Mouse (Mus musculus) forelimb bud, embryonic 11.5 days (tissue): ENCODE results near the gene Chst11.

ENCODE experiments used
- DNase-seq: peaks from one replicate; pipeline ENCODE4 v3.0.0-alpha.2; 2012; ENCODE audit warnings: low read depth, low spot score

The Chst11 gene

DNA sequence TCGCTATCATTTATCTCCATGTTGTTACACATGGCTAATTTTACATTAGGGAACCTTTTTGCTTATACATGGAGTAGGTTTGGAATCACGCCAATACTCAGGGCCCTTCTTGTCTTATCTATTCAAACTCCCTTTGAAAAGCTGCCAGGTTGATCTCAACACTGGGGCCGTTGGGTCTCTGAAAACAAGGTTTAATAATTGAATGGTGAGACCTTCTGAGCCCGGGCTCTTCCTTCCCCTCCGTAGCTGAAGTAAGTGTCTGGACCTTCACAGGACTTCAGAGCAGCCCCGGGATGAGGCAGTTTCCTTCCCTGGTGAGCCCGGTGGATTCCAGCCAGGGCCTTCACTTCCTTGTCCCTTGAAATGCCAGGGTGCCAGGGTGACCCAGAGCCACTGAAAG, 5.6 kb downstream of the Chst11 start:
- no peak for DNase-seq

DNA sequence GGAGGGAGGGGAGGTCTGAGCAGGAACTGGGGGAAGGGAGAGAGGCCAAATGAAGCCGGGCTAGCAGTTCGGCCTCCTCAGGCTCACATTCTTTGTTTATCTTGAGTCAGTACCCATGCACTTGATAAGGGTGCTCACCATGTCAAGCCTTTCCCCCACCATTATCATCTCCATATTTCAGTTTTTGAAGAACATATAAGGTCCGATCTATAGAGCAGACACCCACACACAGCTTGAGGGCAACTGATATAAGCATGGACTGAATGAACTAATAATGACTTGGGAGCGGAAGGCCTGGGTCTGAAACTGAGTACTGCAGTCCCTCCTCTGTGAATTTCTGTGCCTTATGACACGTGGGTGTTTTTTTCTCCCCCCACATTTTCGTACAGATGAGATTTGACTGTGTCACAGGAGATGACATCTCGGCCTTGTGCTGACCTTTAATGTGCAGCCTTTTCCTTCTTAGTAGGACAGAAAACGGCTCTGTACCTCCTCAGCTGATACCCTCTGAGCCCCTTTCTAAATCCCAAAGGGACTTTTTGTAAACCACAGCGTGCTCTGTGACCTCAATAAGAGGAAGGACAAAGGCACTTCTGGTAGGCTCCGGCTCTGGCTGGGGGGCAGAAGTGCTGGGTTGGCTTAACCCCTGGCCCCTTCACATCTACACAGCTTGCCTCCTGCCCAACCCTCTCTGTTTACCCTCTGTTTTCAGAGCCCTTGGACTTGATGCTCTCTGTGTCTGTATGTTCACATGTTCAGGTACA, 6.6 kb downstream of the Chst11 start:
- no peak for DNase-seq

- no peak for DNase-seq
These were observed 9.0 kb downstream of the Chst11 start for GRCm38 (mm10) chr10:82994284-82994683.

- DNase-seq, result no peak
These were observed 12.2 kb downstream of the Chst11 start for GRCm38 (mm10) chr10:82997460-82997859.

DNA sequence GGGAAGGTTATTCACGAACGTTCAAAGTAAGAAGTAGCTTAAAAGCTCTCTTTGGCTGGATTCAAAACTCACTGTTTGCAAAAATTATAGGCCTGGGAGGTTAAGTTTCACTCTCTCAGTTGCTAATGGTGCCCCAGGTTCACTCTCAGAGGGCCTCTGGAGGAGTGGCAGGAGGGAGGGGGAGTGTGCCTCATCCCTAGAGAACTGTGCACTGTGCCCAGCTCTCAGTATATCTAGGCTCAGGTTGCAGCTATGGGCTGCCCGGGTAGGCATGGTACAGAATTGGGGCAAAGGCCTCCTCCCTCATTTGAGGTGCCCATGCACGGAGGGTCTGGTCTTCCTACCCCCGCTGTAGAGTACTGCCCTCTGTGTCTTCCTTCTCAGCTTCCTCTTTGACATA, 14.9 kb downstream of the Chst11 start:
- no peak for DNase-seq

- DNase-seq, result no peak
These were observed 15.4 kb downstream of the Chst11 start for GRCm38 (mm10) chr10:83000721-83001120.

GRCm38 (mm10) chr10:83003899-83004298, 18.6 kb downstream of the Chst11 start:
- DNase-seq, result no peak

- DNase-seq, result no peak
These were observed 19.1 kb downstream of the Chst11 start for GRCm38 (mm10) chr10:83004389-83004788.

- no peak for DNase-seq
These were observed 19.7 kb downstream of the Chst11 start for GRCm38 (mm10) chr10:83005003-83005402.

DNA sequence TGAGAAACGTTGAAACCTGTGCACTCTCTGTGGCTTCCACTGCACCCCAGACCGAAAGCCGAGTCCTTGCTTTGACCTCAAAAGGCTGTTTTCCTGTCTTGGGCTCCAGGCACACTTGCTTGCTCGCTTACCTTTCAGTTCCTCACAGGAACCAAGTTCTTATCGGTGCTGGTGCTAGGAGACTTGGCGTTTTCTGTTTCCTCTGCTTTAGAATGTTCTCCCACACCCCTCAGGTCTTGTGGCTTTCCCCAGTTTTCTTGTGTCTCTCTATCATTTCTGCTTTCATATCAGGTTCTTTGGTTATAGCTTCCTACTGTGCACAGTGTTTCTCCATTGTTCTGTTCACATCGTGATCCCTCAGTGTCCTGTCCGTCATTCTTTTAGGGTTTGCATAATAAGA, 21.0 kb downstream of the Chst11 start:
- no peak for DNase-seq

- DNase-seq, result no peak
These were observed 28.7 kb downstream of the Chst11 start for GRCm38 (mm10) chr10:83013984-83014383.

DNA sequence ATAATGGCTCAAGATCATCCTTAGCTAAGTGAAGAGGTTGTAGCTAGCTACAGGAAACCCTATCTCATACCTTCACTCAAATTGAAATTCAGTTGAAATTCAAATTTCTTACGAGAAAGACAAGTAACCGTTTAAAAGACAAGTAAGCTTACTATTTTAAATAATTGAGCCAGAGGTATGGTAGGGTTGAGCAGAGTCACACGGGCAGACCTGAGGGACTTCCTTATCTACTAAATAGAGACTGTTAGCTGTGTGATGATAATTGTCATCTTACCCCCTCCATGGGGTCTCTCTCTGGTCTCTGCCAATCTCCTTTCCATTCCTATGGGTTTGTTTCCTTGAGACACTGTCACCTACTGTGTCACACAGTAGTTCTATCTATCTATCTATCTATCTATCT, 30.6 kb downstream of the Chst11 start:
- DNase-seq, result no peak

DNA sequence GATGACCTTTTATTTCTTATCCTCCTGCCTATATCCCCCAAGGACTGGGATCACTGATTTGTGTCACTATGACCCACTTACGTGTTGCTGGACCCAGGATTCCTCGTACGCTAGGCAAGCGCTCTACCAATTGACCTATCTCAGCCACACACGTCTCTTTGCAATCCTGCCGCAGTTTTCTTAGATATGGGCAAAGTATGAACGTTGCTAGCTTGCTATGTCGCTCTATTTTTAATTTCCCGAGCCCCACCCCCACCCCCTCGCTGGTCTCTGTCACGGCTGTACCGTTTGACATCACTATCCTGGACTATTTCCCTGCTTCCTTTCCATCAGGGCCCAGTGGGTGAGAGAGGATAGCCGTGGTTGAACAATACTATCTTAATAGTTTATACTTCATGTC, 31.5 kb downstream of the Chst11 start:
- DNase-seq, result no peak

GRCm38 (mm10) chr10:83017760-83018498, 32.6 kb downstream of the Chst11 start:
- no peak for DNase-seq

- DNase-seq, result no peak
These were observed 33.2 kb downstream of the Chst11 start for GRCm38 (mm10) chr10:83018521-83018920.

DNA sequence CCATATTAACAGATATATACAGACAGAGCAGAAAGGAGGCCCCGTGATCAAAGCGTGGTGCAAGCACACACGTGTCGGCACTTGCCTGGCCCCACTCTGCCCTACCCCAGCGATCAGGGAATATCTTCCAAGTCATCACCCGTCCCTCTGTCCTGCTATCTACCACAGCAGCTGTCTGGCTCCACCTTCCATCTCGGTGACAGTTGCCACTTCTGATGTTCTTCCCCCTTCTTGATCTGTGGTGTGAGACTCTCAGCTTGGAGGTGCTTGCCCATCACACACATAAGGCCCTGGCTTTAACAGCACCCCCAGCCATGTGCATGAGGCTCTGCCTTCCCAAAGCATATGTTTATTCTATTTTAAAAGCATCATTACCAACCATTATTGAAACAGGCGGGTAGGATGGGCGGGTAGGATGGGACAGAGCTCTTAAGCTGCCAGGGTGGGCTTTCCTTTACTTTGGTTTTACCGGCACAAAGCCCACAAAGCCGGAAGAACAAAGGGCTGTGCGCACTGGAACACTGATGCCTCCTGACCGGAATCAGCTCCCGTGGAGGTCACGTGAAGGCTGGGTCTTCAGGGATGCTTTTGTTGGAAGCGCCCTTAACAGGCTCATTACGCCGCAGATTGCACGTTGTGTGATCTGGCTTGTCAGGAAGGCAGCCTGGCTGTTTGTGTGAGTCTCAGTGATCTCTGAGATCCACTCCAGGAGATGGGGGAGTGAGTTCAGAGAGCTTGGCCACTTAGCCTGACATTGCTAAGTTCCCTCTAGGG, 34.4 kb downstream of the Chst11 start:
- DNase-seq, result no peak

DNA sequence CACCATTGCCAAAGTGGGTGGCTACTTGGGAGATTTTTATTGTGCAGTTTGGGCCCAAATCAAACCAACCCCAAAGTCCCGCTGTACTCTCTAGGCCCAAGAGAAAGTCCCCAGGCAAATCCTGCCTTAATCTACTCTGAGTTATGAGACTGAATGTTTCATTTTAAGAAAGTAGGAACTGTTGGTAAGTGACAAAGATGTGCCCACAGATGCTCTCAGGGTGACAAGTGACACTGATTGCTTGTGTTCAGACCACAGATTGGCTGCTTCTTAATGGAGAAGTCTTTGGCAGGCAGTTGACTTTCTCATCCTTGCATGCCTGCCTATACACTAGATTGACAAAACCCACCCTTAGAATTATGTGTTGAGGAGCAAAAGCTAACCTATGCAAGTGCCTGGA, 37.3 kb downstream of the Chst11 start:
- DNase-seq, result no peak

GRCm38 (mm10) chr10:83026174-83026573, 40.9 kb downstream of the Chst11 start:
- DNase-seq, result no peak

GRCm38 (mm10) chr10:83027673-83028072, 42.4 kb downstream of the Chst11 start:
- DNase-seq, result no peak

DNA sequence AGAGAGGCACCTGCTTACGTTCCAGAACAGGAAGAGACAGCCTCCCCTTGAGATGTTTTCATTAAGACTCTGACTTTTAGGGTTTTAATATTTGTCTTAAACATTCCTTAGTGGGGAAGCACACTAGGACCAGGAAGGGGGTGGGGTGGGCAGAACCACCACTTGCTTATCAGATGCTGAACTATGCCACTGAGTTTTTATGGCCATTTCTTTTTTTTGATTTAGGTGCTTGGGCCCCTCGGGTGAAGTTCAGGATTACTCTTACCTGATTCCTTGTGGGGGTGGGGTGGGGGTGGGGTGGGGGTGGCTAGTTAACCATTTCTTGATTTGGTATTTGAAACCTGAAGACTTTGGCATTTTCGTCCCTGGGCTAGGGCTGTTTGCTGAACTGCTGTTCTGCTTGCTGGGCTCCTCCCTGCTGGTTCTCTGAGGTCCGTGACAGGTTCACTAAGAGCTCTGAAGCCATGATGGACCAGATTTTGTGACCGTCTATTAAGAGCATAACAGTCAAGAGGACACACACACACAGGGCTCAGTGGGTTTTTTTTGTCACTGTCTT, 44.9 kb downstream of the Chst11 start:
- DNase-seq, result no peak

DNA sequence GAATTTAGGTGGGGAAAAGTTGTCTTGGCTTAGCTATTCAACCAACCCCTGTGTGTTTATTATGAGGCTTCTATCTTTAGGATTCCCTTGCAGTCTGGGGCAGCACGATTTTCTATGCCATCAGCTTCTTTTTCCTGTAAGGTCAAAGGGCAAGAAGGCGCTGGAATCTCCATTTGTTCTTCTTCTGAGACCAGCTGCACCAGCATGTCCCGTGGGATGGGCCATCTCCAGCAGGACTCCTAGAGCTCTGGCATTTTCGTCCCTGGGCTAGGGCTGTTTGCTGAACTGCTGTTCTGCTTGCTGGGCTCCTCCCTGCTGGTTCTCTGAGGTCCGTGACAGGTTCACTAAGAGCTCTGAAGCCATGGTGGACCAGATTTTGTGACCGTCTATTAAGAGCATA, 45.6 kb downstream of the Chst11 start:
- no peak for DNase-seq

DNA sequence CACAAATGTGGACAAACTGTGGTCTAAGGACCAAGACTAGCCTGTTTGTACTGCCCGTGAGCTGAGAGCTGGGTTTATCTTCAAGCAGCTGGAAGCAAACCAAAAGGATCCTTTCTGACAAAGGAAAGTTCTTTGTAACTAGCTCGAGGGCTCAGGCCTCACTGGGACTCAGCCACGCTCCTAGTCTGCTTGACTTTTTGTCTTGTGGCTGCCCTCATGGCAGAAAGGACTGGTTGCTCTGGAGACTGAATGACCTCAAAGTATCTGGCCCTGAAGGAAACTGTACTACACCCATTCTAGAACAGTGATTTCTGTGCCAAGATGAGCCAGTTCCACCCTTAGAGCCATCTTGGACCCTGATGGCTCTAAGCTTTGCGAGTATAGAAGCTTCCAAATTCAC, 46.3 kb downstream of the Chst11 start:
- DNase-seq, result no peak
